Mouse (Mus musculus) left cerebral cortex, adult 2 months (tissue): ENCODE results near the gene Ntm. TPM values are rescaled to one million over a fixed set of nuclear protein-coding genes. Genes with fewer than 3 reads are reported as not detected.

Experiments used
- DNase-seq, 2 experiments: peaks; one replicate each; pipeline ENCODE4 v3.0.0; 2021 to 2022; ENCODE audit warnings: low spot score in 2 of 2, mixed read lengths in 1 of 2; ENCODE audit errors: extremely low spot score in 1 of 2
- H3K27ac ChIP-seq: fragments of 200-600 bp; 2 replicates; pipeline ENCODE4 v1.8.1; 2022
- H3K4me3 ChIP-seq: fragments of 200-600 bp; 2 replicates; pipeline ENCODE4 v1.8.1; 2022
- CTCF ChIP-seq: fragments of 200-600 bp; IDR thresholded peaks from 2 replicates; pipeline ENCODE4 v1.8.1; 2022; ENCODE audit warnings: antibody characterized with exemption, mild to moderate bottlenecking, moderate library complexity
- intact Hi-C: fragments of 180-260 bp; cut with DNase I; formaldehyde crosslinking; loops from one replicate; pipeline ENCODE4 v1.15.1; 2025
- long read RNA-seq, 2 experiments: library from polyadenylated mRNA; stranded (forward); transcript quantifications; one replicate each; pipeline ENCODE4 v2.0.0; 2021; ENCODE audit warnings: borderline mapping rate in 2 of 2
- total RNA-seq, 2 experiments: library from RNA; stranded (reverse); gene quantifications; 2 replicates each; pipeline ENCODE4 v1.2.3; 2021

Gene Ntm
- 100 to 1,000 TPM; 288 to 294 TPM for total RNA-seq
- long read RNA-seq, experiment 1, partial matches to known transcripts = 14 of 20 reads
- long read RNA-seq, experiment 1, other reads (novel, unspliced or antisense) = 6 of 20 reads
- long read RNA-seq, experiment 2, partial matches to known transcripts = 8 of 23 reads
- long read RNA-seq, experiment 2, other reads (novel, unspliced or antisense) = 14 of 23 reads

GRCm38 (mm10) chr9:29962978-29963377, at the start of gene Ntm:
Gene Ntm (minus strand): TSS chr9:29963141.
- H3K4me3 ChIP-seq = peak within 1 kb of the TSS; percentile 79
- peak within 1 kb of the TSS; percentile 96 for H3K27ac ChIP-seq
- TF ChIP-seq CTCF = no peak
- intact Hi-C loops = loop anchor here (2.0 to 5.0 kb wide), 6 partner anchors 81 to 301 kb away; no protein-coding TSS in a partner anchor
- peak; percentile 58 to 67 for DNase-seq

- no peak overlapping the region for H3K27ac ChIP-seq
- intact Hi-C loops = loop anchor here (10.0 kb wide), 1 partner anchor 341 kb away; no protein-coding TSS in a partner anchor
- no peak for TF ChIP-seq CTCF
These were observed 42.8 kb upstream of the Ntm start for GRCm38 (mm10) chr9:30005701-30006100.

GRCm38 (mm10) chr9:30003612-30004011, 40.7 kb upstream of the Ntm start:
- TF ChIP-seq CTCF = peak; percentile 79
- H3K27ac ChIP-seq = no peak overlapping the region
- peak; percentile 72 to 85 for DNase-seq
- intact Hi-C loops = loop anchor here (1.0 to 10.0 kb wide), 4 partner anchors 137 to 339 kb away; no protein-coding TSS in a partner anchor
- H3K4me3 ChIP-seq = no peak overlapping the region

More at GRCm38 (mm10) chr9:30005701-30006100, 42.8 kb upstream of the Ntm start:
- H3K4me3 ChIP-seq = no peak overlapping the region
- DNase-seq = no peak

GRCm38 (mm10) chr9:29981177-29981915, 18.4 kb upstream of the Ntm start:
- no peak for TF ChIP-seq CTCF
- no peak for DNase-seq
- H3K4me3 ChIP-seq = no peak overlapping the region
- H3K27ac ChIP-seq = no peak overlapping the region
- intact Hi-C loops = no loop called here

GRCm38 (mm10) chr9:29961954-29962867, 730 bp downstream of the Ntm start:
- Histone ChIP-seq H3K4me3 (peak overlapping the region; percentile 79), H3K27ac (peak overlapping the region; percentile 96)
- peak; percentile 45 to 52 for DNase-seq
- TF ChIP-seq CTCF = no peak
- intact Hi-C loops = loop anchor here (2.0 to 5.0 kb wide), 6 partner anchors 80 to 300 kb away; no protein-coding TSS in a partner anchor

- TF ChIP-seq CTCF = no peak
- intact Hi-C loops = loop anchor here (5.0 kb wide), 4 partner anchors 79 to 299 kb away; no protein-coding TSS in a partner anchor
- DNase-seq = no peak
- H3K27ac ChIP-seq = peak overlapping the region; percentile 96
- peak overlapping the region; percentile 79 for H3K4me3 ChIP-seq
These were observed 1.4 kb downstream of the Ntm start for GRCm38 (mm10) chr9:29961512-29961911.

GRCm38 (mm10) chr9:29960741-29961140, 2.2 kb downstream of the Ntm start:
- peak overlapping the region; percentile 79 for H3K4me3 ChIP-seq
- no peak for DNase-seq
- no peak for TF ChIP-seq CTCF
- H3K27ac ChIP-seq = peak overlapping the region; percentile 96
- intact Hi-C loops = loop anchor here (5.0 kb wide), 4 partner anchors 78 to 298 kb away; no protein-coding TSS in a partner anchor

- peak overlapping the region; percentile 96 for H3K27ac ChIP-seq
- DNase-seq = no peak
- intact Hi-C loops = loop anchor here (5.0 kb wide), 4 partner anchors 78 to 298 kb away; no protein-coding TSS in a partner anchor
- no peak for TF ChIP-seq CTCF
- H3K4me3 ChIP-seq = peak overlapping the region; percentile 79
These were observed 2.7 kb downstream of the Ntm start for GRCm38 (mm10) chr9:29960236-29960635.

- H3K4me3 ChIP-seq = no peak overlapping the region
- H3K27ac ChIP-seq = peak overlapping the region; percentile 38
- intact Hi-C loops = no loop called here
- no peak for DNase-seq
- TF ChIP-seq CTCF = no peak
These were observed 6.0 kb downstream of the Ntm start for GRCm38 (mm10) chr9:29956936-29957335.

- DNase-seq = peak; percentile 46 to 47
- TF ChIP-seq CTCF = no peak
- H3K4me3 ChIP-seq = no peak overlapping the region
- intact Hi-C loops = no loop called here
- no peak overlapping the region for H3K27ac ChIP-seq
These were observed 8.9 kb downstream of the Ntm start for GRCm38 (mm10) chr9:29954031-29954430.

GRCm38 (mm10) chr9:29949041-29949440, 13.9 kb downstream of the Ntm start:
- Histone ChIP-seq H3K27ac (no peak overlapping the region), H3K4me3 (no peak overlapping the region)
- DNase-seq = no peak
- TF ChIP-seq CTCF = no peak
- intact Hi-C loops = no loop called here
